Mouse (Mus musculus): ENCODE measurements at regions not wholly inside any gene's neighbourhood (a gene's known extent, or its start where the extent isn't known, plus 50 kb on each side); places are given as distances from the start of the nearest gene placed in this dataset.

DNA sequence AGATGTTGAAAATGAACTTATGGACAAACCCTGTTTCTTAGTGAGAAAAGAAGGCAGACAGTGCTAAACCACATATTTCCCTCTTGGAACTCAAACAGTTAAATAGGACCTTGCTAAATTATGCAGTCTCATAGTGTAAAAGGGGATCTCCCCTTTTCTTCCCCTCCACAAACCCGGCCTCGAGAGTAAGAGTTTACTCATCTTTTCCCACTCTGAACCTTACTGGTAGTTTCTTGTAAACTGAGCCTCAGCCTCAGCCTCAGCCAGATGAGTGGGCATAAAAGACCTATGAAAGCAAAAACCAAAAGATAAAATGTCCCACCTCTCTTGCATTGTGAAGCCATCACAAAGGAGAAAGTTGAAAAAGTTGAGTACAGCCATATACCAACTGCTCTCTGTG, 92.6 kb upstream of the Il6 start:
- H3K9me3 ChIP-seq (replicated peaks; ENCODE audit: control insufficient read depth, low read length): 0 out of 2 replicates have a peak, but pooled peaks cover 2% of the 10 kb centered on the region
- 64% methylated on average over 2 of the region's 2 CpGs for WGBS

GRCm38 (mm10) chr5:29925527-29925926, 87.4 kb upstream of the Il6 start:
- no peak overlapping the region for H3K4me3 ChIP-seq (ENCODE audit: low read depth, low read length)
- 84% methylated on average over 2 of the region's 2 CpGs for WGBS
- H3K4me1 ChIP-seq (ENCODE audit: control insufficient read depth, insufficient read depth, low read length): no peaks in the 10 kb centered on the region
- DNase-seq (ENCODE audit: low spot score) (no peak), ATAC-seq (no peak)
- no peak overlapping the region for H3K27ac ChIP-seq (ENCODE audit: low read depth, low read length)
- H3K4me2 ChIP-seq (ENCODE audit: low read length): no peak overlapping the region
- no peaks in the 10 kb centered on the region for H3K36me3 ChIP-seq (ENCODE audit: control insufficient read depth, insufficient read depth, low read length)
- H3K9me3 ChIP-seq (replicated peaks; ENCODE audit: control insufficient read depth, low read length): no peaks in the 10 kb centered on the region
- H3K27me3 ChIP-seq (replicated peaks; ENCODE audit: control insufficient read depth, insufficient read depth, low read length): no peaks in the 10 kb centered on the region
- H3K9ac ChIP-seq (ENCODE audit: low read length): no peak overlapping the region

More for the DNA sequence above, 92.6 kb upstream of the Il6 start:
- Histone ChIP-seq H3K4me1 (ENCODE audit: control insufficient read depth, insufficient read depth, low read length) (no peaks in the 10 kb centered on the region), H3K27ac (ENCODE audit: low read depth, low read length) (no peak overlapping the region), H3K36me3 (ENCODE audit: control insufficient read depth, insufficient read depth, low read length) (no peaks in the 10 kb centered on the region), H3K27me3 (replicated peaks; ENCODE audit: control insufficient read depth, insufficient read depth, low read length) (no peaks in the 10 kb centered on the region), H3K4me3 (ENCODE audit: low read depth, low read length) (no peak overlapping the region), H3K4me2 (ENCODE audit: low read length) (no peak overlapping the region), H3K9ac (ENCODE audit: low read length) (no peak overlapping the region)
- no peak for ATAC-seq
- no peak for DNase-seq (ENCODE audit: low spot score)

GRCm38 (mm10) chr5:29927594-29927993, 85.3 kb upstream of the Il6 start:
- Histone ChIP-seq H3K27ac (ENCODE audit: low read depth, low read length) (no peak overlapping the region), H3K36me3 (ENCODE audit: control insufficient read depth, insufficient read depth, low read length) (no peaks in the 10 kb centered on the region), H3K4me2 (ENCODE audit: low read length) (no peak overlapping the region), H3K4me3 (ENCODE audit: low read depth, low read length) (no peak overlapping the region), H3K9me3 (replicated peaks; ENCODE audit: control insufficient read depth, low read length) (no peaks in the 10 kb centered on the region), H3K9ac (ENCODE audit: low read length) (no peak overlapping the region), H3K4me1 (ENCODE audit: control insufficient read depth, insufficient read depth, low read length) (no peaks in the 10 kb centered on the region), H3K27me3 (replicated peaks; ENCODE audit: control insufficient read depth, insufficient read depth, low read length) (no peaks in the 10 kb centered on the region)
- ATAC-seq (no peak), DNase-seq (ENCODE audit: low spot score) (no peak)
- WGBS: 52% methylated on average over 1 of the region's 1 CpGs

- H3K36me3 ChIP-seq (ENCODE audit: control insufficient read depth, insufficient read depth, low read length): no peaks in the 10 kb centered on the region
- H3K9me3 ChIP-seq (replicated peaks; ENCODE audit: control insufficient read depth, low read length): no peaks in the 10 kb centered on the region
- H3K27me3 ChIP-seq (replicated peaks; ENCODE audit: control insufficient read depth, insufficient read depth, low read length): no peaks in the 10 kb centered on the region
- no peak overlapping the region for H3K27ac ChIP-seq (ENCODE audit: low read depth, low read length)
- no peak overlapping the region for H3K4me2 ChIP-seq (ENCODE audit: low read length)
- DNase-seq (ENCODE audit: low spot score) (no peak), ATAC-seq (no peak)
- WGBS: 91% methylated on average over 2 of the region's 2 CpGs
- no peak overlapping the region for H3K4me3 ChIP-seq (ENCODE audit: low read depth, low read length)
- no peaks in the 10 kb centered on the region for H3K4me1 ChIP-seq (ENCODE audit: control insufficient read depth, insufficient read depth, low read length)
- no peak overlapping the region for H3K9ac ChIP-seq (ENCODE audit: low read length)
Measured at GRCm38 (mm10) chr5:29929381-29929780, 83.5 kb upstream of the Il6 start.

GRCm38 (mm10) chr5:29947225-29947624, 65.7 kb upstream of the Il6 start:
- Histone ChIP-seq H3K4me2 (ENCODE audit: low read length) (no peak overlapping the region), H3K4me3 (ENCODE audit: low read depth, low read length) (no peak overlapping the region), H3K36me3 (ENCODE audit: control insufficient read depth, insufficient read depth, low read length) (no peaks in the 10 kb centered on the region), H3K27me3 (replicated peaks; ENCODE audit: control insufficient read depth, insufficient read depth, low read length) (no peaks in the 10 kb centered on the region), H3K4me1 (ENCODE audit: control insufficient read depth, insufficient read depth, low read length) (no peaks in the 10 kb centered on the region), H3K9me3 (replicated peaks; ENCODE audit: control insufficient read depth, low read length) (no peaks in the 10 kb centered on the region), H3K27ac (ENCODE audit: low read depth, low read length) (no peak overlapping the region), H3K9ac (ENCODE audit: low read length) (no peak overlapping the region)
- WGBS: 62% methylated on average over 2 of the region's 2 CpGs
- DNase-seq (ENCODE audit: low spot score): no peak
- ATAC-seq: no peak

GRCm38 (mm10) chr5:29948161-29948560, 64.8 kb upstream of the Il6 start:
- Histone ChIP-seq H3K36me3 (ENCODE audit: control insufficient read depth, insufficient read depth, low read length) (no peaks in the 10 kb centered on the region), H3K4me1 (ENCODE audit: control insufficient read depth, insufficient read depth, low read length) (no peaks in the 10 kb centered on the region), H3K4me2 (ENCODE audit: low read length) (no peak overlapping the region), H3K27me3 (replicated peaks; ENCODE audit: control insufficient read depth, insufficient read depth, low read length) (no peaks in the 10 kb centered on the region), H3K27ac (ENCODE audit: low read depth, low read length) (no peak overlapping the region), H3K4me3 (ENCODE audit: low read depth, low read length) (no peak overlapping the region), H3K9ac (ENCODE audit: low read length) (no peak overlapping the region), H3K9me3 (replicated peaks; ENCODE audit: control insufficient read depth, low read length) (no peaks in the 10 kb centered on the region)
- ATAC-seq (no peak), DNase-seq (ENCODE audit: low spot score) (no peak)
- 69% methylated on average over 3 of the region's 3 CpGs for WGBS

GRCm38 (mm10) chr5:29950456-29951170, 62.3 kb upstream of the Il6 start:
- DNase-seq (ENCODE audit: low spot score) (no peak), ATAC-seq (no peak)

DNA sequence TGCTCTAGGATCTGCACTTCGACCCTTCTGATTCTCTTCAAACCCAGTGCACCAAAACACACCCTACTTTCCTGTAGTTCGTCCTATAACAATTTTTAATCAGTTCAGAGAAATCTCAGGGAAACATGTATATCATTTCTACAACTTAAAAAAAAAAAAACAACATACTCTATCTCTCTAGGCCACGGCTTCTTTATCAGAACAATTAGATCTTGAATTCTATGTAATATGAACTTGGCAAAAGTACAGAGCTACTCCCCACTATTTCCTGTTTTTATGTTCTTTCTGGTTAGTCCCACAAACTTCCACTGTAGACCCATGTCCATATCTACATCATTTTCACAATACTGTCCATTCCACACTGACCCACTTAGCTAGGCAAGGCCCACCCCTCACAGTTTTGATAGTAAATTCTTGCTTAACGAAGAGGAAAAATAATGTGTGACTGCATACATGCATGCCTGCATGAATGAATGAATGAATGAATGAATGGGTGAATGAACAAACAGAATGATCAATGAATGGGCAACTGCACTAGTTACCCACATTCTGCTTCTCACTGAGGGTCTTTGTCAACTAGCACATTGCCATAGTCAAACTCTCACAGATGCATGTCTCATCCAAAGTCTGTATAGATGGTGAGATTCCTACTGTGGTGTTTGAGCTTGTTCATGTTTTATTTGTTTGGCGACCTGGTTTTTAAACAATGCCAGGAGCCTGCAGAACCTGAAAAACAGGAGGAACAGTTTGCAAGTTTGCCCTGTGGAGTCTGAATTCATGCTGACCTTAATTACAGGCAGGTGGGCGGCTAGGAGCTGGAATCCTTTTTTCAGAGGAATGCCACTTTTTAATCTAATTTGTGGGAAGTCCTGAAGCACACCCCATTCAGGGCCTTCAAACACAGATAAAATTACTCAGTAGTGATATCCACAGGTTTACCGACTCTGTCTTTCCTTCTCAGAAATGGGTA, 61.2 kb upstream of the Il6 start:
- Histone ChIP-seq H3K36me3 (ENCODE audit: control insufficient read depth, insufficient read depth, low read length) (no peaks in the 10 kb centered on the region), H3K27ac (ENCODE audit: low read depth, low read length) (no peak overlapping the region), H3K27me3 (replicated peaks; ENCODE audit: control insufficient read depth, insufficient read depth, low read length) (no peaks in the 10 kb centered on the region), H3K9me3 (replicated peaks; ENCODE audit: control insufficient read depth, low read length) (no peaks in the 10 kb centered on the region), H3K4me1 (ENCODE audit: control insufficient read depth, insufficient read depth, low read length) (no peaks in the 10 kb centered on the region), H3K4me3 (ENCODE audit: low read depth, low read length) (no peak overlapping the region), H3K4me2 (ENCODE audit: low read length) (no peak overlapping the region), H3K9ac (ENCODE audit: low read length) (no peak overlapping the region)
- 48% methylated on average over 7 of the region's 7 CpGs for whole genome bisulfite sequencing
- DNase-seq (ENCODE audit: low spot score): no peak
- no peak for ATAC-seq

More at GRCm38 (mm10) chr5:29950456-29951170, 62.3 kb upstream of the Il6 start:
- Histone ChIP-seq H3K27me3 (replicated peaks; ENCODE audit: control insufficient read depth, insufficient read depth, low read length) (no peaks in the 10 kb centered on the region), H3K4me3 (ENCODE audit: low read depth, low read length) (no peak overlapping the region), H3K36me3 (ENCODE audit: control insufficient read depth, insufficient read depth, low read length) (no peaks in the 10 kb centered on the region), H3K9ac (ENCODE audit: low read length) (no peak overlapping the region), H3K4me1 (ENCODE audit: control insufficient read depth, insufficient read depth, low read length) (no peaks in the 10 kb centered on the region), H3K9me3 (replicated peaks; ENCODE audit: control insufficient read depth, low read length) (no peaks in the 10 kb centered on the region), H3K27ac (ENCODE audit: low read depth, low read length) (no peak overlapping the region), H3K4me2 (ENCODE audit: low read length) (no peak overlapping the region)
- 86% methylated on average over 5 of the region's 5 CpGs for WGBS

Data from forebrain, embryonic 14.5 days (tissue).